ENCODE assay signal across 8 mouse cellular contexts in genomic region chr7:141918407-141918806, GRCm38 (mm10). TPM values are rescaled to one million over a fixed set of nuclear protein-coding genes. Genes with fewer than 3 reads are reported as not detected.
DNase-seq lines count a peak whose midpoint lies in the region; ATAC-seq and TF ChIP-seq lines count a peak whose summit lies in the region.

TSS of gene Tollip (minus strand) at chr7:141918507.

- no peak for TF ChIP-seq EP300 in CH12.LX (IDR thresholded peaks at IDR 0.05; ENCODE audit: low read length)

- H3K27ac ChIP-seq in CH12.LX (ENCODE audit: insufficient read depth, low read depth): no peak within 1 kb of the TSS
- no peak within 1 kb of the TSS for H3K27ac ChIP-seq in forebrain, embryonic 15.5 days (replicated peaks)
- H3K27ac ChIP-seq in hindbrain, embryonic 12.5 days: no peak within 1 kb of the TSS
- no peak within 1 kb of the TSS for H3K27ac ChIP-seq in liver, embryonic 13.5 days

- H3K4me2 ChIP-seq in CH12.LX (ENCODE audit: insufficient read depth, low read depth, poor library complexity, severe bottlenecking): no peak within 1 kb of the TSS
- H3K4me2 ChIP-seq in forebrain, embryonic 15.5 days (replicated peaks): no peak within 1 kb of the TSS
- H3K4me2 ChIP-seq in hindbrain, embryonic 12.5 days (replicated peaks): no peak within 1 kb of the TSS
- H3K4me2 ChIP-seq in liver, embryonic 13.5 days: no peak within 1 kb of the TSS

- no peaks in the 10 kb centered on the region for H3K79me2 ChIP-seq in CH12.LX (replicated peaks; ENCODE audit: control insufficient read depth, extremely low read depth, insufficient read depth, poor library complexity, severe bottlenecking)

- no peak for TF ChIP-seq CTCF in CH12.LX (conservative IDR thresholded peaks at IDR 0.05 in 1 of 2, IDR thresholded peaks at IDR 0.05 in 1 of 2; ENCODE audit: low read depth in 2 of 2, low read length in 2 of 2)
- TF ChIP-seq CTCF in G1E (IDR thresholded peaks at IDR 0.05; ENCODE audit: low read depth, low read length): no peak

- no peak within 1 kb of the TSS for H3K9ac ChIP-seq in CH12.LX (ENCODE audit: insufficient read depth, low read depth)
- no peak within 1 kb of the TSS for H3K9ac ChIP-seq in forebrain, embryonic 15.5 days (replicated peaks)
- no peak within 1 kb of the TSS for H3K9ac ChIP-seq in hindbrain, embryonic 12.5 days
- no peak within 1 kb of the TSS for H3K9ac ChIP-seq in liver, embryonic 13.5 days

- TF ChIP-seq RAD21 in CH12.LX (IDR thresholded peaks at IDR 0.05; ENCODE audit: low read depth, low read length): no peak

- H3K9me3 ChIP-seq in CH12.LX (replicated peaks; ENCODE audit: low read length): no peaks in the 10 kb centered on the region
- no peaks in the 10 kb centered on the region for H3K9me3 ChIP-seq in G1E (replicated peaks)
- no peaks in the 10 kb centered on the region for H3K9me3 ChIP-seq in forebrain, embryonic 15.5 days
- H3K9me3 ChIP-seq in hindbrain, embryonic 12.5 days (replicated peaks): no peaks in the 10 kb centered on the region
- H3K9me3 ChIP-seq in liver, embryonic 13.5 days (replicated peaks): no peaks in the 10 kb centered on the region

- dilution Hi-C loops in CH12.LX (cut with MboI; ENCODE audit: extremely low pct_ligation_motif_present, extremely low pct_unique_long_range_greater_than_20kb, low sequenced_read_pairs): no loop called here

- H3K4me1 ChIP-seq in CH12.LX (ENCODE audit: control insufficient read depth in 1 of 2, insufficient read depth in 2 of 2) (no peaks in the 10 kb centered on the region), G1E (ENCODE audit: insufficient read depth, low read depth, low read length) (no peaks in the 10 kb centered on the region)
- no peaks in the 10 kb centered on the region for H3K4me1 ChIP-seq in forebrain, embryonic 15.5 days
- no peaks in the 10 kb centered on the region; the same call in 1 of the 2 replicates for H3K4me1 ChIP-seq in hindbrain, embryonic 12.5 days
- H3K4me1 ChIP-seq in liver, embryonic 13.5 days (replicated peaks): no peaks in the 10 kb centered on the region

- DNase-seq in CH12.LX (ENCODE audit: extremely low read depth) (no peak), G1E (ENCODE audit: low spot score) (no peak)
- DNase-seq in liver, embryonic 13.5 days: no peak
- no peak for DNase-seq in right cerebral cortex, adult 2 months (ENCODE audit: low spot score in 2 of 2)
- no peak for DNase-seq in frontal cortex, postnatal 14 days (ENCODE audit: low spot score in 2 of 2)
- no peak for DNase-seq in urinary bladder, postnatal 36 days (ENCODE audit: low spot score in 2 of 2)

- no peak for TF ChIP-seq POLR2A in CH12.LX (IDR thresholded peaks at IDR 0.05; ENCODE audit: low read depth, low read length)

- ATAC-seq in G1E (ENCODE audit: extremely low read depth, insufficient number of reproducible peaks, low FRiP score, poor library complexity, severe bottlenecking): no peak
- no peak for ATAC-seq in forebrain, embryonic 15.5 days (replicated peaks)
- no peak for ATAC-seq in hindbrain, embryonic 12.5 days (ENCODE audit: low FRiP score)
- no peak for ATAC-seq in liver, embryonic 13.5 days (ENCODE audit: low read depth)

- 84% methylated on average over 2 of the region's 2 CpGs for WGBS in forebrain, embryonic 15.5 days
- 88% methylated on average over 2 of the region's 2 CpGs for WGBS in hindbrain, embryonic 12.5 days
- WGBS in liver, embryonic 13.5 days (ENCODE audit: insufficient replicate concordance): 62% methylated on average over 2 of the region's 2 CpGs

- H3K27me3 ChIP-seq in CH12.LX (replicated peaks) (peaks cover 72% of the 10 kb centered on the region), G1E (ENCODE audit: insufficient read depth, low read length) (peaks cover 17% of the 10 kb centered on the region)
- peaks cover 5% of the 10 kb centered on the region; the same call in 1 of the 2 replicates for H3K27me3 ChIP-seq in forebrain, embryonic 15.5 days
- H3K27me3 ChIP-seq in hindbrain, embryonic 12.5 days: peaks cover 2% of the 10 kb centered on the region; the same call in 1 of the 2 replicates
- H3K27me3 ChIP-seq in liver, embryonic 13.5 days: peaks cover 12% of the 10 kb centered on the region

- H3K4me3 ChIP-seq in CH12.LX (replicated peaks in 1 of 3; ENCODE audit: low read depth in 2 of 3, low read length in 2 of 3, poor library complexity in 1 of 3) (no peak within 1 kb of the TSS), G1E (ENCODE audit: low read depth, low read length) (no peak within 1 kb of the TSS)
- H3K4me3 ChIP-seq in forebrain, embryonic 15.5 days: no peak within 1 kb of the TSS
- H3K4me3 ChIP-seq in hindbrain, embryonic 12.5 days: no peak within 1 kb of the TSS
- H3K4me3 ChIP-seq in liver, embryonic 13.5 days (replicated peaks): no peak within 1 kb of the TSS

- H3K36me3 ChIP-seq in CH12.LX (replicated peaks in 1 of 2; ENCODE audit: control insufficient read depth in 1 of 2, insufficient read depth in 1 of 2, low read length in 1 of 2): no peaks in the 10 kb centered on the region
- no peaks in the 10 kb centered on the region for H3K36me3 ChIP-seq in G1E (replicated peaks)
- no peaks in the 10 kb centered on the region for H3K36me3 ChIP-seq in forebrain, embryonic 15.5 days
- H3K36me3 ChIP-seq in hindbrain, embryonic 12.5 days: no peaks in the 10 kb centered on the region
- H3K36me3 ChIP-seq in liver, embryonic 13.5 days: no peaks in the 10 kb centered on the region

- in situ Hi-C loops in CH12.LX (cut with MboI; ENCODE audit: low pct_ligation_motif_present, low pct_unique_long_range_greater_than_20kb, low sequenced_read_pairs): loop anchor here (25.0 kb wide), 1 partner anchor 156 kb away; no protein-coding TSS in a partner anchor

TF ChIP-seq in CH12.LX, 34 proteins besides CTCF, POLR2A, EP300 and RAD21:
- TF ChIP-seq SIN3A (IDR thresholded peaks at IDR 0.05; ENCODE audit: low read length): no peak
- TF ChIP-seq MXI1 (IDR thresholded peaks at IDR 0.05; ENCODE audit: low read depth, low read length): no peak
- TF ChIP-seq MEF2A (IDR thresholded peaks at IDR 0.05; ENCODE audit: borderline replicate concordance, low read depth, low read length): no peak
- TF ChIP-seq BHLHE40 (IDR thresholded peaks at IDR 0.05; ENCODE audit: low read depth, low read length): no peak
- no peak for TF ChIP-seq RCOR1 (conservative IDR thresholded peaks at IDR 0.05; ENCODE audit: low read depth, low read length)
- no peak for TF ChIP-seq MAZ (IDR thresholded peaks at IDR 0.05; ENCODE audit: low read depth, low read length)
- TF ChIP-seq TBP (conservative IDR thresholded peaks at IDR 0.05; ENCODE audit: low read depth, low read length): no peak
- no peak for TF ChIP-seq ZNF384 (IDR thresholded peaks at IDR 0.05; ENCODE audit: low read depth, low read length)
- TF ChIP-seq GABPA (IDR thresholded peaks at IDR 0.05; ENCODE audit: insufficient replicate concordance, low read depth, low read length): no peak
- no peak for TF ChIP-seq MYC (IDR thresholded peaks at IDR 0.05; ENCODE audit: low read depth, low read length)

RNA-seq across cellular contexts. Expression of gene Tollip, which starts in this region (rescaled TPM):
- total RNA-seq in CH12.LX (2012; rRNA removed) (16.9 and 18.8 TPM in 2 replicates), CH12.LX (2014; rRNA removed) (22.3 and 22.8 TPM in 2 replicates), G1E (2014; fragmentation: Nextera tagmentation) (49.4 and 55.5 TPM in 2 replicates), G1E (2017) (51.9 and 52.6 TPM in 2 replicates)
- polyA plus RNA-seq in CH12.LX (2012; ENCODE audit: insufficient read length, low read depth) (24.4 and 29.6 TPM in 2 replicates), G1E (2012) (53.6 and 62.7 TPM in 2 replicates)
- polyA plus RNA-seq in forebrain, embryonic 15.5 days (2015; fragmentation: Nextera tagmentation; extraction: Ambion mirVana): 84.4 and 87.9 TPM in 2 replicates
- 65.1 and 67.3 TPM in 2 replicates for polyA plus RNA-seq in hindbrain, embryonic 12.5 days (2016; fragmentation: Nextera tagmentation; extraction: Ambion mirVana)
- 20.0 and 24.0 TPM in 2 replicates for polyA plus RNA-seq in liver, embryonic 13.5 days (2015; fragmentation: Nextera tagmentation; extraction: Ambion mirVana)
